Mouse (Mus musculus) CH12.LX (cell line): ENCODE results near the gene Nfkb2. TPM values are rescaled to one million over a fixed set of nuclear protein-coding genes. Genes with fewer than 3 reads are reported as not detected.
A peak's percentile ranks its signal among the peaks of the same experiment; 100 is the strongest.

Source experiments
- DNase-seq: peaks from one replicate; pipeline ENCODE4 v3.0.0-alpha.2; 2013; ENCODE audit errors: extremely low read depth
- H3K27ac ChIP-seq: 2 replicates; pipeline ENCODE4 v1.5.1; 2012; ENCODE audit warnings: low read depth, mild to moderate bottlenecking, control low read depth, moderate library complexity; ENCODE audit not compliant: insufficient read depth
- H3K27me3 ChIP-seq: replicated peaks from 2 replicates; pipeline ENCODE3; 2012; ENCODE audit warnings: inconsistent platforms
- H3K36me3 ChIP-seq, 2 experiments: replicated peaks in 1 of 2; 2 replicates each; pipeline versions ENCODE3 to v1.6.1; 2012; ENCODE audit warnings: inconsistent platforms in 1 of 2, low read length in 1 of 2, mild to moderate bottlenecking in 1 of 2, mixed read lengths in 1 of 2, moderate library complexity in 1 of 2; ENCODE audit not compliant: control insufficient read depth in 1 of 2, insufficient read depth in 1 of 2
- H3K4me1 ChIP-seq, 2 experiments: 2 replicates each; pipeline ENCODE4 v1.6.1; 2012; ENCODE audit warnings: inconsistent platforms in 1 of 2, moderate library complexity in 1 of 2; ENCODE audit not compliant: insufficient read depth in 2 of 2, control insufficient read depth in 1 of 2
- H3K4me2 ChIP-seq: 2 replicates; pipeline ENCODE4 v1.6.1; 2012; ENCODE audit warnings: low read depth, mild to moderate bottlenecking, control low read depth; ENCODE audit not compliant: poor library complexity, insufficient read depth, severe bottlenecking
- H3K4me3 ChIP-seq, 3 experiments: fragments of 150-350 bp in 1 of 3; sonication (generic) in 1 of 3; replicated peaks in 1 of 3; 2 replicates each; pipeline versions ENCODE3 to v1.5.1; 2011 to 2012; ENCODE audit warnings: low read depth in 2 of 3, low read length in 2 of 3, mild to moderate bottlenecking in 2 of 3, moderate library complexity in 2 of 3, control low read depth in 1 of 3, improper control_type of control experiment in 1 of 3, inconsistent platforms in 1 of 3, mixed read lengths in 1 of 3; ENCODE audit not compliant: poor library complexity in 1 of 3
- H3K79me2 ChIP-seq: replicated peaks from 2 replicates; pipeline ENCODE4 v1.6.1; 2012; ENCODE audit warnings: mild to moderate bottlenecking, moderate library complexity; ENCODE audit not compliant: control insufficient read depth, poor library complexity, insufficient read depth, severe bottlenecking; ENCODE audit errors: extremely low read depth
- H3K9ac ChIP-seq: 2 replicates; pipeline ENCODE4 v1.6.1; 2012; ENCODE audit warnings: low read depth, mild to moderate bottlenecking, control low read depth, moderate library complexity; ENCODE audit not compliant: insufficient read depth
- H3K9me3 ChIP-seq: replicated peaks from 2 replicates; pipeline ENCODE3; 2012; ENCODE audit warnings: low read length, inconsistent platforms, mixed read lengths
- CHD1 ChIP-seq: IDR thresholded peaks from 2 replicates; pipeline ENCODE4 v1.6.1; 2012; ENCODE audit warnings: low read depth, low read length, improper control_type of control experiment, inconsistent platforms
- CHD2 ChIP-seq: IDR thresholded peaks from 2 replicates; pipeline ENCODE4 v1.6.1; 2011; ENCODE audit warnings: low read length, improper control_type of control experiment
- CTCF ChIP-seq, 2 experiments: IDR thresholded peaks in 1 of 2; conservative IDR thresholded peaks in 1 of 2; 2 replicates each; pipeline ENCODE4 v1.5.1; 2011 to 2012; ENCODE audit warnings: low read depth in 2 of 2, low read length in 2 of 2, improper control_type of control experiment in 1 of 2, inconsistent platforms in 1 of 2, mild to moderate bottlenecking in 1 of 2, moderate library complexity in 1 of 2
- E2F4 ChIP-seq: IDR thresholded peaks from 2 replicates; pipeline ENCODE4 v1.6.1; 2011; ENCODE audit warnings: low read depth, low read length, improper control_type of control experiment; ENCODE audit not compliant: insufficient replicate concordance
- ELF1 ChIP-seq: IDR thresholded peaks from 2 replicates; pipeline ENCODE4 v1.6.1; 2014; ENCODE audit warnings: low read depth, mild to moderate bottlenecking, inconsistent platforms, low read length, improper control_type of control experiment
- EP300 ChIP-seq: IDR thresholded peaks from 2 replicates; pipeline ENCODE4 v1.6.1; 2011; ENCODE audit warnings: low read length, improper control_type of control experiment
- ETS1 ChIP-seq: conservative IDR thresholded peaks from 2 replicates; pipeline ENCODE4 v1.6.1; 2012; ENCODE audit warnings: low read depth, mild to moderate bottlenecking, inconsistent platforms, low read length, improper control_type of control experiment, moderate library complexity
- HCFC1 ChIP-seq: IDR thresholded peaks from 2 replicates; pipeline ENCODE4 v1.6.1; 2012; ENCODE audit warnings: low read depth, mild to moderate bottlenecking, inconsistent platforms, low read length, improper control_type of control experiment
- IRF4 ChIP-seq: IDR thresholded peaks from 2 replicates; pipeline ENCODE4 v1.6.1; 2014; ENCODE audit warnings: low read depth, mild to moderate bottlenecking, inconsistent platforms, low read length, improper control_type of control experiment
- KAT2A ChIP-seq: IDR thresholded peaks from 2 replicates; pipeline ENCODE4 v1.6.1; 2012; ENCODE audit warnings: low read length, improper control_type of control experiment, inconsistent platforms; ENCODE audit not compliant: insufficient replicate concordance
- MAFK ChIP-seq: IDR thresholded peaks from 2 replicates; pipeline ENCODE4 v1.6.1; 2011; ENCODE audit warnings: low read length, improper control_type of control experiment; ENCODE audit not compliant: insufficient replicate concordance
- MAX ChIP-seq: IDR thresholded peaks from 2 replicates; pipeline ENCODE4 v1.6.1; 2011; ENCODE audit warnings: low read length, improper control_type of control experiment
- MAZ ChIP-seq: IDR thresholded peaks from 2 replicates; pipeline ENCODE4 v1.6.1; 2012; ENCODE audit warnings: low read depth, mild to moderate bottlenecking, inconsistent platforms, low read length, improper control_type of control experiment, moderate library complexity
- MXI1 ChIP-seq: IDR thresholded peaks from 2 replicates; pipeline ENCODE4 v1.6.1; 2011; ENCODE audit warnings: mild to moderate bottlenecking, low read depth, low read length, improper control_type of control experiment
- MYC ChIP-seq: IDR thresholded peaks from 2 replicates; pipeline ENCODE4 v1.6.1; 2011; ENCODE audit warnings: low read depth, mild to moderate bottlenecking, improper control_type of control experiment, low read length
- NELFE ChIP-seq: IDR thresholded peaks from 2 replicates; pipeline ENCODE4 v1.6.1; 2011; ENCODE audit warnings: low read depth, low read length, improper control_type of control experiment
- NRF1 ChIP-seq: IDR thresholded peaks from 2 replicates; pipeline ENCODE4 v1.6.1; 2014; ENCODE audit warnings: low read depth, mild to moderate bottlenecking, inconsistent platforms, low read length, improper control_type of control experiment, moderate library complexity
- POLR2A ChIP-seq: IDR thresholded peaks from 2 replicates; pipeline ENCODE4 v1.6.1; 2011; ENCODE audit warnings: low read depth, mild to moderate bottlenecking, improper control_type of control experiment, low read length
- POLR2AphosphoS2 ChIP-seq: IDR thresholded peaks from 2 replicates; pipeline ENCODE4 v1.6.1; 2011; ENCODE audit warnings: low read depth, low read length, improper control_type of control experiment
- RAD21 ChIP-seq: IDR thresholded peaks from 2 replicates; pipeline ENCODE4 v1.6.1; 2011; ENCODE audit warnings: low read depth, mild to moderate bottlenecking, low read length, improper control_type of control experiment, moderate library complexity
- RCOR1 ChIP-seq: conservative IDR thresholded peaks from 2 replicates; pipeline ENCODE4 v1.6.1; 2012; ENCODE audit warnings: low read depth, mild to moderate bottlenecking, inconsistent platforms, low read length, improper control_type of control experiment
- SIN3A ChIP-seq: IDR thresholded peaks from 2 replicates; pipeline ENCODE4 v1.6.1; 2012; ENCODE audit warnings: low read length, improper control_type of control experiment, inconsistent platforms
- SMC3 ChIP-seq: IDR thresholded peaks from 2 replicates; pipeline ENCODE4 v1.6.1; 2011; ENCODE audit warnings: low read depth, low read length, improper control_type of control experiment
- TBP ChIP-seq: conservative IDR thresholded peaks from 2 replicates; pipeline ENCODE4 v1.6.1; 2011; ENCODE audit warnings: low read depth, low read length, improper control_type of control experiment
- TCF12 ChIP-seq: IDR thresholded peaks from 2 replicates; pipeline ENCODE4 v1.6.1; 2014; ENCODE audit warnings: low read depth, mild to moderate bottlenecking, inconsistent platforms, low read length, improper control_type of control experiment
- UBTF ChIP-seq: IDR thresholded peaks from 2 replicates; pipeline ENCODE4 v1.6.1; 2012; ENCODE audit warnings: low read depth, mild to moderate bottlenecking, inconsistent platforms, low read length, improper control_type of control experiment, moderate library complexity
- USF1 ChIP-seq: IDR thresholded peaks from 2 replicates; pipeline ENCODE4 v1.6.1; 2014; ENCODE audit warnings: low read depth, mild to moderate bottlenecking, inconsistent platforms, low read length, improper control_type of control experiment
- USF2 ChIP-seq: conservative IDR thresholded peaks from 2 replicates; pipeline ENCODE4 v1.6.1; 2011; ENCODE audit warnings: low read depth, low read length, improper control_type of control experiment
- ZKSCAN1 ChIP-seq: IDR thresholded peaks from 2 replicates; pipeline ENCODE4 v1.6.1; 2012; ENCODE audit warnings: low read depth, inconsistent platforms, low read length, improper control_type of control experiment, borderline replicate concordance
- ZNF384 ChIP-seq: IDR thresholded peaks from 2 replicates; pipeline ENCODE4 v1.6.1; 2012; ENCODE audit warnings: low read depth, low read length, improper control_type of control experiment, inconsistent platforms
- dilution Hi-C: fragments of 300-500 bp; cut with MboI; formaldehyde crosslinking; loops from 2 replicates; pipeline ENCODE4 v1.14.3; 2020; ENCODE audit warnings: low sequenced_read_pairs; ENCODE audit not compliant: extremely low pct_unique_long_range_greater_than_20kb, extremely low pct_ligation_motif_present
- in situ Hi-C: fragments of 300-500 bp; cut with MboI; formaldehyde crosslinking; loops from 3 replicates; pipeline ENCODE4 v1.14.3; 2019; ENCODE audit warnings: low sequenced_read_pairs, low pct_ligation_motif_present, low pct_unique_long_range_greater_than_20kb, mixed read lengths
- polyA plus RNA-seq: library from polyadenylated mRNA; unstranded; fragments of >175 nt; gene quantifications from 2 replicates; pipeline ENCODE4 v1.2.1, GENCODE M21; 2012; ENCODE audit warnings: low read depth; ENCODE audit not compliant: insufficient read length
- total RNA-seq, 2 experiments: library from RNA; depleted of rRNA; stranded (reverse); fragments of 300-350 nt in 1 of 2; fragments of >200 nt in 1 of 2; gene quantifications; 2 replicates each; pipeline ENCODE4 v1.2.3; 2012 to 2014

The Nfkb2 gene
- total and polyA plus RNA-seq, 3 experiments, result 44.3 to 71.7 (median 64.8) TPM

GRCm38 (mm10) chr19:46347936-46348668, 44.0 kb downstream of the Nfkb2 start:
- Histone ChIP-seq H3K27ac (no peak overlapping the region), H3K4me1 (peaks cover 6 to 25% of the 10 kb centered on the region in 2 experiments), H3K27me3 (no peaks in the 10 kb centered on the region), H3K4me3 (peak overlapping the region; percentile 53 to 84 (median 82)), H3K79me2 (no peaks in the 10 kb centered on the region), H3K9me3 (no peaks in the 10 kb centered on the region), H3K4me2 (peak overlapping the region; percentile 95)
- in situ Hi-C loops (no loop called here), dilution Hi-C loops (no loop called here)
- TF ChIP-seq NELFE (no peak), ZNF384 (peak; percentile 85)
- TF ChIP-seq, all 38 proteins: peak for 1
- DNase-seq, result no peak
- Histone ChIP-seq H3K9ac (peak overlapping the region; percentile 82), H3K36me3 (peaks cover 0 to 5% of the 10 kb centered on the region in 2 experiments)

- Histone ChIP-seq H3K9me3 (no peaks in the 10 kb centered on the region), H3K4me3 (peak overlapping the region; percentile 53 to 84 (median 82)), H3K36me3 (peaks cover 0 to 2% of the 10 kb centered on the region in 2 experiments), H3K79me2 (no peaks in the 10 kb centered on the region), H3K27me3 (no peaks in the 10 kb centered on the region), H3K27ac (no peak overlapping the region), H3K9ac (peak overlapping the region; percentile 82), H3K4me2 (peak overlapping the region; percentile 95), H3K4me1 (peaks cover 2 to 21% of the 10 kb centered on the region in 2 experiments; a peak in 3 of 4 replicates)
- in situ Hi-C loops, result no loop called here
- dilution Hi-C loops, result no loop called here
- DNase-seq, result peak; percentile 68
- TF ChIP-seq USF2, result no peak
- no peak; the same call in 1 of the 2 replicates for TF ChIP-seq CHD2
- no peak for TF ChIP-seq ETS1
- TF ChIP-seq IRF4, result 0 out of 2 replicates have a peak, but pooled peaks have one; percentile 25
- TF ChIP-seq E2F4, result no peak
- peak; percentile 79; the same call in 1 of the 2 replicates for TF ChIP-seq POLR2AphosphoS2
- peak; percentile 38 for TF ChIP-seq HCFC1
- TF ChIP-seq TBP, result 0 out of 2 replicates have a peak, but pooled peaks have one; percentile 19
- no peak for TF ChIP-seq ZNF384
- no peak for TF ChIP-seq CTCF (conservative IDR thresholded peaks at IDR 0.05 in 1 of 2, IDR thresholded peaks at IDR 0.05 in 1 of 2; ENCODE audit: low read depth in 2 of 2, low read length in 2 of 2)
- TF ChIP-seq MAFK, result no peak
- TF ChIP-seq NELFE, result peak; percentile 84
- no peak for TF ChIP-seq RAD21
- TF ChIP-seq MYC, result 0 out of 2 replicates have a peak, but pooled peaks have one; percentile 2
- no peak for TF ChIP-seq USF1
- peak; percentile 72 for TF ChIP-seq TCF12
- TF ChIP-seq KAT2A, result 0 out of 2 replicates have a peak, but pooled peaks have one; percentile 35
- peak; percentile 85; the same call in 1 of the 2 replicates for TF ChIP-seq MXI1
- no peak for TF ChIP-seq CHD1
- peak; percentile 66 for TF ChIP-seq SIN3A
- no peak for TF ChIP-seq UBTF
- no peak; the same call in 1 of the 2 replicates for TF ChIP-seq SMC3
- TF ChIP-seq ELF1, result 0 out of 2 replicates have a peak, but pooled peaks have one; percentile 24
- TF ChIP-seq NRF1, result peak; percentile 84
- no peak for TF ChIP-seq EP300
- peak; percentile 76 for TF ChIP-seq POLR2A
- TF ChIP-seq RCOR1, result no peak
- TF ChIP-seq ZKSCAN1, result no peak
- TF ChIP-seq MAZ, result no peak
- TF ChIP-seq MAX, result peak; percentile 69
These were observed 44.8 kb downstream of the Nfkb2 start for GRCm38 (mm10) chr19:46348761-46349458.
